Mouse (Mus musculus): ENCODE results near the gene Efcab14. TPM values are rescaled to one million over a fixed set of nuclear protein-coding genes. Genes with fewer than 3 reads are reported as not detected.

Efcab14 gene
- 31.9 and 35.2 TPM in 2 replicates for polyA plus RNA-seq (2016; fragmentation: Nextera tagmentation; extraction: Ambion mirVana)

- H3K9me3 ChIP-seq = no peaks in the 10 kb centered on the region
- H3K36me3 ChIP-seq = peaks cover 24% of the 10 kb centered on the region
- H3K27ac ChIP-seq = peak within 1 kb of the TSS; percentile 88
- peaks cover 19% of the 10 kb centered on the region for H3K4me1 ChIP-seq (replicated peaks)
- WGBS = under 1% methylated on average over 45 of the region's 45 CpGs
- peak within 1 kb of the TSS; percentile 77 for H3K4me3 ChIP-seq (replicated peaks)
- ATAC-seq (ENCODE audit: insufficient number of reproducible peaks, insufficient read depth, low FRiP score, low TSS enrichment, low read depth) = peak; percentile 100
- H3K27me3 ChIP-seq = peaks cover 9% of the 10 kb centered on the region; the same call in 1 of the 2 replicates
- peak within 1 kb of the TSS; percentile 71 for H3K4me2 ChIP-seq
- peak within 1 kb of the TSS; percentile 81 for H3K9ac ChIP-seq (replicated peaks)
Measured at GRCm38 (mm10) chr4:115737551-115738041, at the start of gene Efcab14. Efcab14 (plus strand) TSS chr4:115737744.

- Histone ChIP-seq H3K27me3 (no peaks in the 10 kb centered on the region), H3K4me2 (no peak overlapping the region), H3K4me3 (replicated peaks) (no peak overlapping the region), H3K27ac (no peak overlapping the region), H3K9me3 (no peaks in the 10 kb centered on the region), H3K36me3 (no peaks in the 10 kb centered on the region), H3K4me1 (replicated peaks) (no peaks in the 10 kb centered on the region), H3K9ac (replicated peaks) (no peak overlapping the region)
- ATAC-seq (ENCODE audit: insufficient number of reproducible peaks, insufficient read depth, low FRiP score, low TSS enrichment, low read depth) = no peak
- WGBS = 82% methylated on average over 3 of the region's 3 CpGs
Measured at GRCm38 (mm10) chr4:115701468-115701867, 36.1 kb upstream of the Efcab14 start.

- Histone ChIP-seq H3K4me1 (replicated peaks) (0 out of 2 replicates have a peak, but pooled peaks cover 2% of the 10 kb centered on the region), H3K36me3 (no peaks in the 10 kb centered on the region), H3K4me3 (replicated peaks) (no peak overlapping the region), H3K27me3 (no peaks in the 10 kb centered on the region), H3K9me3 (no peaks in the 10 kb centered on the region), H3K27ac (no peak overlapping the region), H3K4me2 (no peak overlapping the region), H3K9ac (replicated peaks) (no peak overlapping the region)
- ATAC-seq (ENCODE audit: insufficient number of reproducible peaks, insufficient read depth, low FRiP score, low TSS enrichment, low read depth) = no peak
- 82% methylated on average over 2 of the region's 2 CpGs for WGBS
Measured at GRCm38 (mm10) chr4:115703927-115704505, 33.5 kb upstream of the Efcab14 start.

- 33% methylated on average over 13 of the region's 13 CpGs for WGBS
- Histone ChIP-seq H3K9me3 (no peaks in the 10 kb centered on the region), H3K36me3 (no peaks in the 10 kb centered on the region), H3K4me1 (replicated peaks) (0 out of 2 replicates have a peak, but pooled peaks cover 5% of the 10 kb centered on the region), H3K4me2 (no peak overlapping the region), H3K27ac (no peak overlapping the region), H3K4me3 (replicated peaks) (no peak overlapping the region), H3K9ac (replicated peaks) (no peak overlapping the region), H3K27me3 (no peaks in the 10 kb centered on the region)
- no peak for ATAC-seq (ENCODE audit: insufficient number of reproducible peaks, insufficient read depth, low FRiP score, low TSS enrichment, low read depth)
Measured at GRCm38 (mm10) chr4:115708974-115709593, 28.5 kb upstream of the Efcab14 start.

GRCm38 (mm10) chr4:115709792-115710418 is 27.6 kb upstream of the Efcab14 start:
- 15% methylated on average over 11 of the region's 13 CpGs for WGBS
- Histone ChIP-seq H3K4me1 (replicated peaks) (0 out of 2 replicates have a peak, but pooled peaks cover 5% of the 10 kb centered on the region), H3K9me3 (no peaks in the 10 kb centered on the region), H3K4me2 (peak overlapping the region; percentile 44), H3K9ac (replicated peaks) (no peak overlapping the region), H3K27ac (no peak overlapping the region), H3K27me3 (no peaks in the 10 kb centered on the region), H3K4me3 (replicated peaks) (0 out of 2 replicates have a peak overlapping the region, but pooled peaks have one; percentile 9), H3K36me3 (no peaks in the 10 kb centered on the region)
- peak; percentile 68 for ATAC-seq (ENCODE audit: insufficient number of reproducible peaks, insufficient read depth, low FRiP score, low TSS enrichment, low read depth)

- H3K4me1 ChIP-seq (replicated peaks) = no peaks in the 10 kb centered on the region
- 16% methylated on average over 5 of the region's 5 CpGs for WGBS
- peaks cover 3% of the 10 kb centered on the region; the same call in 1 of the 2 replicates for H3K27me3 ChIP-seq
- no peak overlapping the region for H3K27ac ChIP-seq
- no peaks in the 10 kb centered on the region for H3K36me3 ChIP-seq
- ATAC-seq (ENCODE audit: insufficient number of reproducible peaks, insufficient read depth, low FRiP score, low TSS enrichment, low read depth) = no peak
- no peak overlapping the region for H3K9ac ChIP-seq (replicated peaks)
- H3K4me3 ChIP-seq (replicated peaks) = no peak overlapping the region
- H3K4me2 ChIP-seq = no peak overlapping the region
- H3K9me3 ChIP-seq = no peaks in the 10 kb centered on the region
Measured at GRCm38 (mm10) chr4:115728721-115729120, 8.8 kb upstream of the Efcab14 start.

- H3K27me3 ChIP-seq = peaks cover 9% of the 10 kb centered on the region; the same call in 1 of the 2 replicates
- no peak overlapping the region for H3K9ac ChIP-seq (replicated peaks)
- WGBS = 25% methylated on average over 7 of the region's 7 CpGs
- no peak overlapping the region for H3K4me2 ChIP-seq
- no peaks in the 10 kb centered on the region for H3K36me3 ChIP-seq
- peak; percentile 47 for ATAC-seq (ENCODE audit: insufficient number of reproducible peaks, insufficient read depth, low FRiP score, low TSS enrichment, low read depth)
- H3K9me3 ChIP-seq = no peaks in the 10 kb centered on the region
- H3K27ac ChIP-seq = no peak overlapping the region
- H3K4me1 ChIP-seq (replicated peaks) = no peaks in the 10 kb centered on the region
- H3K4me3 ChIP-seq (replicated peaks) = no peak overlapping the region
Measured at GRCm38 (mm10) chr4:115731588-115732222, 5.8 kb upstream of the Efcab14 start.

GRCm38 (mm10) chr4:115732223-115732818 is 5.2 kb upstream of the Efcab14 start:
- Histone ChIP-seq H3K9ac (replicated peaks) (no peak overlapping the region), H3K4me1 (replicated peaks) (no peaks in the 10 kb centered on the region), H3K36me3 (no peaks in the 10 kb centered on the region), H3K27me3 (peaks cover 9% of the 10 kb centered on the region; the same call in 1 of the 2 replicates), H3K4me3 (replicated peaks) (no peak overlapping the region), H3K4me2 (no peak overlapping the region), H3K27ac (no peak overlapping the region), H3K9me3 (no peaks in the 10 kb centered on the region)
- no peak for ATAC-seq (ENCODE audit: insufficient number of reproducible peaks, insufficient read depth, low FRiP score, low TSS enrichment, low read depth)
- WGBS = 57% methylated on average over 3 of the region's 3 CpGs

- peaks cover 9% of the 10 kb centered on the region; the same call in 1 of the 2 replicates for H3K27me3 ChIP-seq
- WGBS = 79% methylated on average over 5 of the region's 5 CpGs
- no peak overlapping the region for H3K27ac ChIP-seq
- ATAC-seq (ENCODE audit: insufficient number of reproducible peaks, insufficient read depth, low FRiP score, low TSS enrichment, low read depth) = no peak
- H3K4me3 ChIP-seq (replicated peaks) = no peak overlapping the region
- no peaks in the 10 kb centered on the region for H3K36me3 ChIP-seq
- no peak overlapping the region for H3K9ac ChIP-seq (replicated peaks)
- peaks cover 6% of the 10 kb centered on the region for H3K4me1 ChIP-seq (replicated peaks)
- H3K4me2 ChIP-seq = no peak overlapping the region
- no peaks in the 10 kb centered on the region for H3K9me3 ChIP-seq
Measured at GRCm38 (mm10) chr4:115733746-115734145, 3.8 kb upstream of the Efcab14 start.

GRCm38 (mm10) chr4:115734867-115735266 is 2.7 kb upstream of the Efcab14 start:
- Histone ChIP-seq H3K36me3 (peaks cover under 1% of the 10 kb centered on the region; the same call in 1 of the 2 replicates), H3K9ac (replicated peaks) (no peak overlapping the region), H3K9me3 (no peaks in the 10 kb centered on the region), H3K27me3 (peaks cover 9% of the 10 kb centered on the region; the same call in 1 of the 2 replicates), H3K4me1 (replicated peaks) (peaks cover 18% of the 10 kb centered on the region), H3K4me3 (replicated peaks) (no peak overlapping the region), H3K4me2 (no peak overlapping the region), H3K27ac (no peak overlapping the region)
- ATAC-seq (ENCODE audit: insufficient number of reproducible peaks, insufficient read depth, low FRiP score, low TSS enrichment, low read depth) = no peak
- WGBS = 67% methylated on average over 4 of the region's 4 CpGs

Measured in limb, embryonic 12.5 days (tissue).